Mouse (Mus musculus) forebrain, embryonic 12.5 days (tissue): Measurements from ENCODE around the gene Gli1. TPM values are rescaled to one million over a fixed set of nuclear protein-coding genes. Genes with fewer than 3 reads are reported as not detected.

Source experiments
- ATAC-seq: fragments of 200-750 bp; cut with Nextera tagmentation; 2 replicates; pipeline ENCODE4 v1.8.0; 2017; ENCODE audit warnings: moderate TSS enrichment; ENCODE audit not compliant: low FRiP score
- H3K27ac ChIP-seq: fragments of 300-500 bp; sonication (generic); 2 replicates; pipeline ENCODE4 v1.5.1; 2016; ENCODE audit warnings: mild to moderate bottlenecking
- H3K27me3 ChIP-seq: fragments of 300-500 bp; sonication (generic); 2 replicates; pipeline ENCODE4 v1.6.1; 2016; ENCODE audit warnings: mild to moderate bottlenecking
- H3K36me3 ChIP-seq: fragments of 300-500 bp; sonication (generic); replicated peaks from 2 replicates; pipeline ENCODE4 v1.6.1; 2016; ENCODE audit warnings: mild to moderate bottlenecking
- H3K4me1 ChIP-seq: fragments of 300-500 bp; sonication (generic); 2 replicates; pipeline ENCODE4 v1.6.1; 2016
- H3K4me2 ChIP-seq: fragments of 300-500 bp; sonication (generic); 2 replicates; pipeline ENCODE4 v1.6.1; 2016; ENCODE audit warnings: mild to moderate bottlenecking, moderate library complexity
- H3K4me3 ChIP-seq: fragments of 300-500 bp; sonication (generic); replicated peaks from 2 replicates; pipeline ENCODE4 v1.5.1; 2016; ENCODE audit warnings: mild to moderate bottlenecking
- H3K9ac ChIP-seq: fragments of 300-500 bp; sonication (generic); 2 replicates; pipeline ENCODE4 v1.6.1; 2016; ENCODE audit warnings: mild to moderate bottlenecking
- H3K9me3 ChIP-seq: fragments of 300-500 bp; sonication (generic); 2 replicates; pipeline ENCODE4 v1.6.1; 2016
- WGBS: fragments of 180-500 bp; shearing (Covaris S2); methylation state at CpG from one replicate; pipeline ENCODE4 v1.1.7; 2016; 5-methylcytosine and 5-hydroxymethylcytosine counted together
- polyA plus RNA-seq: library from polyadenylated mRNA; unstranded; fragments of >200 nt; fragmentation: Nextera tagmentation; extraction: Ambion mirVana; gene quantifications from 2 replicates; pipeline ENCODE4 v1.2.1, GENCODE M21; 2016

Gene Gli1
- polyA plus RNA-seq, 1 experiment from 2014 or later, result 3.6 TPM

GRCm38 (mm10) chr10:127292987-127293538 lies 48.7 kb downstream of the Gli1 start:
- H3K4me1 ChIP-seq, result peaks cover 30% of the 10 kb centered on the region
- no peak for ATAC-seq
- H3K4me2 ChIP-seq, result no peak overlapping the region
- no peak overlapping the region for H3K27ac ChIP-seq
- no peak overlapping the region for H3K4me3 ChIP-seq
- peaks cover 50% of the 10 kb centered on the region for H3K36me3 ChIP-seq
- H3K9me3 ChIP-seq, result no peaks in the 10 kb centered on the region
- no peak overlapping the region for H3K9ac ChIP-seq
- H3K27me3 ChIP-seq, result no peaks in the 10 kb centered on the region
- 90% methylated on average over 6 of the region's 6 CpGs for WGBS

GRCm38 (mm10) chr10:127291881-127292638 lies 49.7 kb downstream of the Gli1 start:
- Histone ChIP-seq H3K4me2 (peak overlapping the region; percentile 86), H3K36me3 (peaks cover 44% of the 10 kb centered on the region), H3K27ac (peak overlapping the region; percentile 98; the same call in 1 of the 2 replicates), H3K9me3 (no peaks in the 10 kb centered on the region), H3K4me3 (peak overlapping the region; percentile 75), H3K9ac (peak overlapping the region; percentile 66), H3K4me1 (peaks cover 40% of the 10 kb centered on the region), H3K27me3 (no peaks in the 10 kb centered on the region)
- no peak for ATAC-seq
- WGBS, result 53% methylated on average over 5 of the region's 5 CpGs

- Histone ChIP-seq H3K4me2 (peak overlapping the region; percentile 86), H3K27me3 (no peaks in the 10 kb centered on the region), H3K4me1 (peaks cover 48% of the 10 kb centered on the region), H3K27ac (peak overlapping the region; percentile 98), H3K36me3 (peaks cover 44% of the 10 kb centered on the region), H3K9ac (peak overlapping the region; percentile 66), H3K9me3 (no peaks in the 10 kb centered on the region), H3K4me3 (peak overlapping the region; percentile 75)
- ATAC-seq, result peak; percentile 42
- WGBS, result 2% methylated on average over 19 of the region's 19 CpGs
Measured at GRCm38 (mm10) chr10:127290930-127291880, 50.6 kb downstream of the Gli1 start.

- no peaks in the 10 kb centered on the region for H3K9me3 ChIP-seq
- H3K4me3 ChIP-seq, result peak overlapping the region; percentile 75
- peaks cover 56% of the 10 kb centered on the region for H3K4me1 ChIP-seq
- peaks cover 44% of the 10 kb centered on the region for H3K36me3 ChIP-seq
- peak overlapping the region; percentile 86 for H3K4me2 ChIP-seq
- WGBS, result 1% methylated on average over 35 of the region's 47 CpGs
- H3K27ac ChIP-seq, result peak overlapping the region; percentile 98
- H3K9ac ChIP-seq, result peak overlapping the region; percentile 66
- no peaks in the 10 kb centered on the region for H3K27me3 ChIP-seq
- ATAC-seq, result peak; percentile 92
Measured at GRCm38 (mm10) chr10:127290307-127290929, 51.4 kb downstream of the Gli1 start.

- H3K4me2 ChIP-seq, result peak overlapping the region; percentile 86
Measured at GRCm38 (mm10) chr10:127289573-127290191, 52.1 kb downstream of the Gli1 start.

GRCm38 (mm10) chr10:127288800-127289572 lies 52.8 kb downstream of the Gli1 start, which contains the start of gene Mbd6:
Mbd6 (minus strand) TSS chr10:127289018.
- 0% methylated on average over 39 of the region's 65 CpGs for WGBS
- ATAC-seq, result peak; percentile 42
- peaks cover 44% of the 10 kb centered on the region for H3K36me3 ChIP-seq
- H3K9ac ChIP-seq, result peak within 1 kb of the TSS; percentile 83
- peak within 1 kb of the TSS; percentile 75 for H3K4me3 ChIP-seq
- H3K27me3 ChIP-seq, result no peaks in the 10 kb centered on the region
- peak within 1 kb of the TSS; percentile 86 for H3K4me2 ChIP-seq
- peak within 1 kb of the TSS; percentile 98 for H3K27ac ChIP-seq
- no peaks in the 10 kb centered on the region for H3K9me3 ChIP-seq
- peaks cover 65% of the 10 kb centered on the region for H3K4me1 ChIP-seq

More at GRCm38 (mm10) chr10:127289573-127290191, 52.1 kb downstream of the Gli1 start:
- Histone ChIP-seq H3K27me3 (no peaks in the 10 kb centered on the region), H3K4me1 (peaks cover 62% of the 10 kb centered on the region), H3K4me3 (peak overlapping the region; percentile 75), H3K27ac (peak overlapping the region; percentile 98), H3K9me3 (no peaks in the 10 kb centered on the region), H3K9ac (peak overlapping the region; percentile 83; the same call in 1 of the 2 replicates), H3K36me3 (peaks cover 44% of the 10 kb centered on the region)
- 1% methylated on average over 15 of the region's 15 CpGs for WGBS
- ATAC-seq, result peak; percentile 2

- Histone ChIP-seq H3K4me1 (peaks cover 65% of the 10 kb centered on the region), H3K36me3 (peaks cover 44% of the 10 kb centered on the region), H3K4me3 (peak overlapping the region; percentile 75), H3K9me3 (no peaks in the 10 kb centered on the region), H3K27ac (peak overlapping the region; percentile 98), H3K9ac (peak overlapping the region; percentile 83), H3K4me2 (peak overlapping the region; percentile 86), H3K27me3 (no peaks in the 10 kb centered on the region)
- ATAC-seq, result peak; percentile 1; the same call in 1 of the 2 replicates
- WGBS, result under 1% methylated on average over 22 of the region's 28 CpGs
Measured at GRCm38 (mm10) chr10:127288328-127288799, 53.4 kb downstream of the Gli1 start.

GRCm38 (mm10) chr10:127287936-127288293 lies 53.9 kb downstream of the Gli1 start:
- ATAC-seq, result no peak
- peak overlapping the region; percentile 86 for H3K4me2 ChIP-seq
- H3K9me3 ChIP-seq, result no peaks in the 10 kb centered on the region
- peaks cover 45% of the 10 kb centered on the region for H3K36me3 ChIP-seq
- 2% methylated on average over 3 of the region's 3 CpGs for WGBS
- peak overlapping the region; percentile 75 for H3K4me3 ChIP-seq
- H3K27me3 ChIP-seq, result no peaks in the 10 kb centered on the region
- H3K27ac ChIP-seq, result peak overlapping the region; percentile 98
- peaks cover 62% of the 10 kb centered on the region for H3K4me1 ChIP-seq
- peak overlapping the region; percentile 83 for H3K9ac ChIP-seq

GRCm38 (mm10) chr10:127287271-127287935 lies 54.4 kb downstream of the Gli1 start:
- H3K4me1 ChIP-seq, result peaks cover 60% of the 10 kb centered on the region
- no peak for ATAC-seq
- peak overlapping the region; percentile 75 for H3K4me3 ChIP-seq
- H3K4me2 ChIP-seq, result peak overlapping the region; percentile 86
- peak overlapping the region; percentile 83 for H3K9ac ChIP-seq
- H3K27ac ChIP-seq, result peak overlapping the region; percentile 98
- 75% methylated on average over 15 of the region's 15 CpGs for WGBS
- peaks cover 50% of the 10 kb centered on the region for H3K36me3 ChIP-seq
- H3K9me3 ChIP-seq, result no peaks in the 10 kb centered on the region
- H3K27me3 ChIP-seq, result no peaks in the 10 kb centered on the region

- Histone ChIP-seq H3K4me2 (peak overlapping the region; percentile 86), H3K27ac (peak overlapping the region; percentile 98), H3K36me3 (peaks cover 57% of the 10 kb centered on the region), H3K27me3 (no peaks in the 10 kb centered on the region), H3K9me3 (no peaks in the 10 kb centered on the region), H3K4me3 (peak overlapping the region; percentile 75), H3K4me1 (peaks cover 53% of the 10 kb centered on the region), H3K9ac (0 out of 2 replicates have a peak overlapping the region, but pooled peaks have one; percentile 83)
- ATAC-seq, result no peak
- 49% methylated on average over 7 of the region's 7 CpGs for WGBS
Measured at GRCm38 (mm10) chr10:127286730-127287129, 55.0 kb downstream of the Gli1 start.
